8 mouse cellular contexts compared by ENCODE assay signal in the genomic region with DNA sequence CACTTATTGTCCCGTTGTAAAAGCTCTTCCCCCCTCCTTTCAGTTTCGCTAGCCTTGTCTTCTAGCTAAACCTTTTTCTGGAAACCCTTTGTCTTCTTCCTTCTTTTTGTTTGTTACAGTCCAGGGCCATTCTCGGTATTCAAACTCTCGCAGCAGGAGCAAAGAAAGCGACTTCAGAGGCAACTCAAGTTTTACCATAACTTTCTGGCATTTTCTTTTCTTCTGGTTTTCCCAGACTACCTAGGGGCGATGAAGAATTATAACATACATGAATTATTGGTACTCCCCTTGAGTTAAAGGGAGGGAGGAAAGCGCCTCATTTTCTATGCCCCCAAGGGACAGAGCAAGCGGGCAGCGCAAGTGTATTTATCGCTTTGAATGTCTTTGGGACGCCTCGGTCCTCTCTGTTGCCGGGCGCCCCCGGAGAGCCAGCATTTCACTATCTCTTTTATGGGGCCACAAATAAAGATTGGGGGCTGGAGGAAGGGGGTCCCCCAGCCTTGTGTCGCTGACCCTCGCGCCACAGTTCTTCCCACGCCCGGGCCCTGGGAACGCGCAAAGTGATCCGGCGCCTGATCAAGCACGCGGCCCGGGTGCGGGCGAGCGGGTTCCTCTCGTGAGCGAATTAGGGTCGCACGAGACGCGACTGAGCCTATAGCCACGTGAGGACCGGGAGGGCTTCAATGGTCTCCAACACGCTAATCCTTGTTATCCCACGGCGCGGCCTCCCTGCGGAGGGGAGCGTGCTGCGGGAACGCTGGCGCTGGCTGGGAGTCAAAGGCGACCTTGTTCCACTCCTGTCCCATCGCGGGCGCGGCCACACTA. TPM values are rescaled to one million over a fixed set of nuclear protein-coding genes. Genes with fewer than 3 reads are reported as not detected.
DNase-seq lines count a peak whose midpoint lies in the region; ATAC-seq and TF ChIP-seq lines count a peak whose summit lies in the region.
"Had no signal": no experiment of that assay in that cellular context is flagged by ENCODE, and none has a peak within 500 bp of the region (broad histone marks: within the 10 kb centered on the region; RNA-seq: fewer than 3 reads in every experiment).

No protein-coding gene starts in this region.

- no peak overlapping the region for H3K9ac ChIP-seq in lung, embryonic 14.5 days
- 0 out of 2 replicates have a peak overlapping the region, but pooled peaks have one; percentile 1 for H3K9ac ChIP-seq in embryonic facial prominence, embryonic 14.5 days (ENCODE audit: low read depth, low read length)
- no peak overlapping the region for H3K9ac ChIP-seq in intestine, embryonic 16.5 days (ENCODE audit: low read depth, low read length)
- H3K9ac ChIP-seq in stomach, embryonic 14.5 days (replicated peaks; ENCODE audit: low read depth, low read length), result no peak overlapping the region
- H3K9ac ChIP-seq: liver, embryonic 14.5 days had no signal

- DNase-seq in lung, embryonic 14.5 days, result no peak
- no peak for DNase-seq in lung, postnatal 14 days
- no peak for DNase-seq in embryonic facial prominence, embryonic 14.5 days (ENCODE audit: low spot score)
- no peak for DNase-seq in left cerebral cortex, adult 18-20 months (ENCODE audit: low spot score in 2 of 2)
- DNase-seq in cerebellum, postnatal 4 days (ENCODE audit: low spot score in 2 of 2), result no peak

- TF ChIP-seq CTCF in lung, embryonic 14.5 days (IDR thresholded peaks at IDR 0.05; ENCODE audit: low read depth), result no peak

- H3K4me3 ChIP-seq in lung, embryonic 14.5 days (ENCODE audit: low read depth, low read length), result peak overlapping the region; percentile 17; the same call in 1 of the 2 replicates
- H3K4me3 ChIP-seq in embryonic facial prominence, embryonic 14.5 days (ENCODE audit: low read depth, low read length), result peak overlapping the region; percentile 29
- peak overlapping the region; percentile 23 for H3K4me3 ChIP-seq in intestine, embryonic 16.5 days (ENCODE audit: low read length)
- peak overlapping the region; percentile 12 for H3K4me3 ChIP-seq in stomach, embryonic 14.5 days (ENCODE audit: low read depth, low read length)

- H3K36me3 ChIP-seq in lung, embryonic 14.5 days (ENCODE audit: insufficient read depth), result no peaks in the 10 kb centered on the region
- no peaks in the 10 kb centered on the region for H3K36me3 ChIP-seq in embryonic facial prominence, embryonic 14.5 days (ENCODE audit: control insufficient read depth, insufficient read depth, low read length)
- no peaks in the 10 kb centered on the region for H3K36me3 ChIP-seq in intestine, embryonic 16.5 days (ENCODE audit: control insufficient read depth, insufficient read depth, low read length)
- no peaks in the 10 kb centered on the region for H3K36me3 ChIP-seq in stomach, embryonic 14.5 days (ENCODE audit: control insufficient read depth, insufficient read depth, low read length)

- no peaks in the 10 kb centered on the region for H3K4me1 ChIP-seq in lung, embryonic 14.5 days (ENCODE audit: insufficient read depth)
- no peaks in the 10 kb centered on the region for H3K4me1 ChIP-seq in embryonic facial prominence, embryonic 14.5 days (ENCODE audit: control insufficient read depth, insufficient read depth, low read length)
- peaks cover 9% of the 10 kb centered on the region for H3K4me1 ChIP-seq in intestine, embryonic 16.5 days (ENCODE audit: control insufficient read depth, insufficient read depth, low read length)
- H3K4me1 ChIP-seq in stomach, embryonic 14.5 days (ENCODE audit: control insufficient read depth, insufficient read depth, low read length), result peaks cover 4% of the 10 kb centered on the region; the same call in 1 of the 2 replicates

- H3K27me3 ChIP-seq in lung, embryonic 14.5 days (ENCODE audit: insufficient read depth, low read length), result peaks cover 92% of the 10 kb centered on the region
- H3K27me3 ChIP-seq in embryonic facial prominence, embryonic 14.5 days (replicated peaks; ENCODE audit: control insufficient read depth, insufficient read depth, low read length), result peaks cover 94% of the 10 kb centered on the region
- peaks cover 89% of the 10 kb centered on the region for H3K27me3 ChIP-seq in intestine, embryonic 16.5 days (replicated peaks; ENCODE audit: control insufficient read depth, insufficient read depth, low read length)
- peaks cover 80% of the 10 kb centered on the region for H3K27me3 ChIP-seq in stomach, embryonic 14.5 days (ENCODE audit: control insufficient read depth, insufficient read depth, low read length)

- H3K27ac ChIP-seq in lung, embryonic 14.5 days (ENCODE audit: low read depth), result no peak overlapping the region
- no peak overlapping the region for H3K27ac ChIP-seq in embryonic facial prominence, embryonic 14.5 days (replicated peaks; ENCODE audit: low read depth, low read length)
- no peak overlapping the region for H3K27ac ChIP-seq in intestine, embryonic 16.5 days (ENCODE audit: low read length)
- no peak overlapping the region for H3K27ac ChIP-seq in stomach, embryonic 14.5 days (ENCODE audit: low read length)
- H3K27ac ChIP-seq: liver, embryonic 14.5 days had no signal

- H3K4me2 ChIP-seq in lung, embryonic 14.5 days, result peak overlapping the region; percentile 41
- peak overlapping the region; percentile 49 for H3K4me2 ChIP-seq in embryonic facial prominence, embryonic 14.5 days (ENCODE audit: low read depth, low read length)
- peak overlapping the region; percentile 27 for H3K4me2 ChIP-seq in intestine, embryonic 16.5 days (ENCODE audit: low read depth, low read length)
- H3K4me2 ChIP-seq in stomach, embryonic 14.5 days (replicated peaks; ENCODE audit: low read depth, low read length), result peak overlapping the region; percentile 33

- H3K9me3 ChIP-seq in lung, embryonic 14.5 days (ENCODE audit: low read depth, low read length), result no peaks in the 10 kb centered on the region
- no peaks in the 10 kb centered on the region for H3K9me3 ChIP-seq in embryonic facial prominence, embryonic 14.5 days (ENCODE audit: control insufficient read depth, low read length)
- no peaks in the 10 kb centered on the region for H3K9me3 ChIP-seq in intestine, embryonic 16.5 days (ENCODE audit: control insufficient read depth, low read length)
- H3K9me3 ChIP-seq in stomach, embryonic 14.5 days (ENCODE audit: control insufficient read depth, low read depth, low read length), result no peaks in the 10 kb centered on the region

- ATAC-seq in lung, embryonic 14.5 days (ENCODE audit: insufficient read depth), result no peak
- no peak for ATAC-seq in embryonic facial prominence, embryonic 14.5 days (ENCODE audit: low read depth)
- no peak for ATAC-seq in intestine, embryonic 16.5 days
- no peak for ATAC-seq in stomach, embryonic 14.5 days (ENCODE audit: insufficient number of reproducible peaks, insufficient read depth, low FRiP score, low read depth)

- 1% methylated on average over 52 of the region's 52 CpGs for WGBS in lung, embryonic 14.5 days
- WGBS in embryonic facial prominence, embryonic 14.5 days, result under 1% methylated on average over 52 of the region's 52 CpGs
- under 1% methylated on average over 52 of the region's 52 CpGs for whole genome bisulfite sequencing in intestine, embryonic 16.5 days
- 2% methylated on average over 52 of the region's 52 CpGs for WGBS in stomach, embryonic 14.5 days

RNA-seq across cellular contexts. Expression of a gene that starts 6.4 kb away (rescaled TPM):
- not detected in 2 replicates for polyA plus RNA-seq in lung, embryonic 14.5 days (2014; fragmentation: Nextera tagmentation; extraction: Ambion mirVana)
- 1.7 and 2.2 TPM in 2 replicates for polyA plus RNA-seq in embryonic facial prominence, embryonic 14.5 days (2014; fragmentation: Nextera tagmentation; extraction: Ambion mirVana)
- not detected in 2 replicates for polyA plus RNA-seq in intestine, embryonic 16.5 days (2015; fragmentation: Nextera tagmentation; extraction: Ambion mirVana)
- polyA plus RNA-seq in stomach, embryonic 14.5 days (2014; fragmentation: Nextera tagmentation; extraction: Ambion mirVana), result not detected in 2 replicates
- total RNA-seq in left cerebral cortex, adult 18-20 months (2021), result under 1 TPM in 1 of 2 experiments, not detected in 1; 0.35 TPM
- polyA plus RNA-seq: liver, embryonic 14.5 days had no signal

RNA-seq across cellular contexts. Expression of a gene that starts 37.9 kb away (rescaled TPM):
- polyA plus RNA-seq in lung, embryonic 14.5 days (2014; fragmentation: Nextera tagmentation; extraction: Ambion mirVana), result 9.0 and 9.8 TPM in 2 replicates
- polyA plus RNA-seq in embryonic facial prominence, embryonic 14.5 days (2014; fragmentation: Nextera tagmentation; extraction: Ambion mirVana), result 126 and 202 TPM in 2 replicates
- 8.8 TPM in 2 replicates for polyA plus RNA-seq in intestine, embryonic 16.5 days (2015; fragmentation: Nextera tagmentation; extraction: Ambion mirVana)
- 17.3 and 18.9 TPM in 2 replicates for polyA plus RNA-seq in stomach, embryonic 14.5 days (2014; fragmentation: Nextera tagmentation; extraction: Ambion mirVana)
- 100 to 1,000 TPM; 140 to 160 TPM for total RNA-seq in left cerebral cortex, adult 18-20 months (2021)
